Mouse (Mus musculus): ENCODE measurements around the gene Slc19a1. TPM values are rescaled to one million over a fixed set of nuclear protein-coding genes. Genes with fewer than 3 reads are reported as not detected.

Gene Slc19a1
- polyA plus RNA-seq, 1 experiment from 2014 or later, result 37.9 TPM

DNA sequence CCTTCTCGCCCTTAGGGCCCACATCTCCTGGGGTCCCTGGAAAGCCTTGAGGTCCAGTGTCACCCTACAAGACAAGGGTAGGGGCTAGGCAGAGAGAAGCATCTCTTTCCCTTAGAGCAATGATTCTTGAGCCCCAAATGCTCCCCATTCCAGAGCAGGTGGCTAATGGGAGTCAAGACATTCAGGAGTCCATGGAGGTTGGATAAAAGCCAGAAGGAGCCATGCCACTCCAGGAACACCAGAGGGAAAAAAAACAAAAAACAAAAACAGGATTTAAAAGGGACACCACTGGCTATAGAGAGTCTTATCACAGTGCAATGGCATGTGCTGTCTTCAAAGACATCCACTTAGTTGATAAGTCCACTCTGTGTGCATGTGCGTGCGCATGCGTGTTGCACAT lies 46.4 kb downstream of the Slc19a1 start:
- Histone ChIP-seq H3K27ac (replicated peaks) (no peak overlapping the region), H3K27me3 (replicated peaks) (no peaks in the 10 kb centered on the region), H3K9ac (replicated peaks) (no peak overlapping the region), H3K4me3 (replicated peaks) (no peak overlapping the region), H3K9me3 (replicated peaks) (no peaks in the 10 kb centered on the region), H3K4me1 (no peaks in the 10 kb centered on the region), H3K36me3 (no peaks in the 10 kb centered on the region), H3K4me2 (no peak overlapping the region)
- no peak for ATAC-seq (ENCODE audit: low FRiP score)
- WGBS, result 98% methylated on average over 4 of the region's 4 CpGs

DNA sequence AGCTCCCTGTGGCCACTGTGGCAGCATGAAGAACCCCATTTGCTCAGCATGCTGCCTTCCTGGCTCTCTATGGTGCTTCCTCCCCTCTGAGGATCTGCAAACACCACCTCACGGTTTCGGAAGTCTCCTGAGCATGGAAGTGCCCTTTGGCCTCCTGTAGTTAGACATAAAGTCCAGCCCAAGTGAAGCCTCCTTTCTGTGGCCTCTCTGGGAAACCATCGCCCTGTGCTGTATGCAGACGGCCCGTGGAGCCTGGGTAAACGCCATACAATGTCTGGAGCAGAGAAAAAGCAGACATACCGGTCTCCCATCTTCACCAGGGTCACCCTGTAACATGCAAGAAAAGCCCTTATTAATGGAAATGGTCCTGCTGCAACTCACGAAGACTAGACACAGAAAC lies 46.9 kb downstream of the Slc19a1 start:
- 79% methylated on average over 8 of the region's 8 CpGs for WGBS
- Histone ChIP-seq H3K36me3 (no peaks in the 10 kb centered on the region), H3K4me3 (replicated peaks) (no peak overlapping the region), H3K9me3 (replicated peaks) (no peaks in the 10 kb centered on the region), H3K4me2 (no peak overlapping the region), H3K9ac (replicated peaks) (no peak overlapping the region), H3K27me3 (replicated peaks) (no peaks in the 10 kb centered on the region), H3K27ac (replicated peaks) (no peak overlapping the region), H3K4me1 (no peaks in the 10 kb centered on the region)
- no peak for ATAC-seq (ENCODE audit: low FRiP score)

DNA sequence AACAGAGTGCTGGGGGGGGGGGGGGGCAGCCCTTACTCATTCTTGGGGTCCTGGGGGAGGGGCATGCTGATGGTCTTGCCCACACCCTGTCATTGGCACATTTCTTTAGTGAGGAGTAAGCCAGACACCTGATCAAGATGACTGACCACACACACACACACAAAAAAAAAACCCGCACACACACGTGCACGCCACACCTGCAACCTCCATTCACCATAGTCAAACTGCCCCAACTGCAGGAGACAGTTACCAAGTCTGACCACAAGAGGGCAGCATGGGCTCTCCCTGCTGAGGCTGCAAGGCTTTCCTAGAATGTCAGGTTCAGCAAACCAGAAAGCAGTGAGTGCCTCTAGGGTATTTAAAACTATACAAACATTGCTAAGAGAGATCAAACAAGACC lies 50.4 kb downstream of the Slc19a1 start:
- ATAC-seq (ENCODE audit: low FRiP score), result no peak
- H3K4me1 ChIP-seq, result no peaks in the 10 kb centered on the region
- no peak overlapping the region for H3K9ac ChIP-seq (replicated peaks)
- no peaks in the 10 kb centered on the region for H3K9me3 ChIP-seq (replicated peaks)
- no peaks in the 10 kb centered on the region for H3K27me3 ChIP-seq (replicated peaks)
- no peak overlapping the region for H3K27ac ChIP-seq (replicated peaks)
- no peaks in the 10 kb centered on the region for H3K36me3 ChIP-seq
- 21% methylated on average over 3 of the region's 3 CpGs for WGBS
- H3K4me2 ChIP-seq, result no peak overlapping the region
- H3K4me3 ChIP-seq (replicated peaks), result no peak overlapping the region

DNA sequence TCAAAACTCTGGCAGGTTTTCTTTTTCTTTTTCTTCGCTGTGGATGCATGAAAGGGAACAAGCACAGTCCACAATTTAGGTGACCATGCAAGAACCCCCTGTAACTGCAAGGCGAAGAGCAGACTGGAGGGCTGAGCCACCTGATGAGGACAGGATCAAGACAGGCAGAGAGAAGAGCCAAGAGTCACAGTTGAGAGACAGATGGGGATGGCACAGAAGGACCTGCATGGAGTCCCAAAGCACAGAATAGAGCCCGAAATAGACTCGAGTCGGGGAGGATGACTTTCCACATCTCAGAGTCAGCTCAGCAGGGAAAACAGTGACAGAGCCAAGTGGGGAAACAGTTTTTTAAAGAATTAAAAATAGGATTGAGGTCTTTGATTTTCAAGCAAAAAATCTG lies 50.9 kb downstream of the Slc19a1 start:
- no peaks in the 10 kb centered on the region for H3K4me1 ChIP-seq
- no peak overlapping the region for H3K4me2 ChIP-seq
- ATAC-seq (ENCODE audit: low FRiP score), result no peak
- H3K27ac ChIP-seq (replicated peaks), result 0 out of 2 replicates have a peak overlapping the region, but pooled peaks have one; percentile 28
- no peaks in the 10 kb centered on the region for H3K9me3 ChIP-seq (replicated peaks)
- 72% methylated on average over 5 of the region's 5 CpGs for WGBS
- H3K9ac ChIP-seq (replicated peaks), result no peak overlapping the region
- no peaks in the 10 kb centered on the region for H3K27me3 ChIP-seq (replicated peaks)
- no peaks in the 10 kb centered on the region for H3K36me3 ChIP-seq
- H3K4me3 ChIP-seq (replicated peaks), result no peak overlapping the region

DNA sequence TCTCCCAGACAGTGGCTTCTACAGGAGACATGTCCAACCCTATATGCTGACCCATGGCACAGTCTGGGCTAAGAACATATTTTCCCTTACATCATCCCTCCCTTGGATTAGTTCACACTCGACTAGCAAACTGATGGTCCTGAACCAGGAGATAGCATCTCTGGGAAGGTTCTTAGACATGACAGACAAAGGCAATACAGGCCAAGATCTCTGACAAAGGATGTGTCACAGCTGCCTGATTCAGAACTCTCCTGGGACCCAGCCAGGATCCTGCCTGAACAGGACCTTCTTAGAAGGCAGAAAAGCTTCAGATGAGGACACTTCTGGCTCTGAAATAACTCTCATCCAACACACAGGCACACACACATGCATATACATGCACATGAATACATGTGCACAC lies 52.5 kb downstream of the Slc19a1 start:
- no peaks in the 10 kb centered on the region for H3K27me3 ChIP-seq (replicated peaks)
- WGBS, result 77% methylated on average over 1 of the region's 1 CpGs
- no peak for ATAC-seq (ENCODE audit: low FRiP score)
- no peak overlapping the region for H3K9ac ChIP-seq (replicated peaks)
- no peaks in the 10 kb centered on the region for H3K36me3 ChIP-seq
- H3K9me3 ChIP-seq (replicated peaks), result no peaks in the 10 kb centered on the region
- no peak overlapping the region for H3K27ac ChIP-seq (replicated peaks)
- no peaks in the 10 kb centered on the region for H3K4me1 ChIP-seq
- H3K4me2 ChIP-seq, result no peak overlapping the region
- no peak overlapping the region for H3K4me3 ChIP-seq (replicated peaks)

DNA sequence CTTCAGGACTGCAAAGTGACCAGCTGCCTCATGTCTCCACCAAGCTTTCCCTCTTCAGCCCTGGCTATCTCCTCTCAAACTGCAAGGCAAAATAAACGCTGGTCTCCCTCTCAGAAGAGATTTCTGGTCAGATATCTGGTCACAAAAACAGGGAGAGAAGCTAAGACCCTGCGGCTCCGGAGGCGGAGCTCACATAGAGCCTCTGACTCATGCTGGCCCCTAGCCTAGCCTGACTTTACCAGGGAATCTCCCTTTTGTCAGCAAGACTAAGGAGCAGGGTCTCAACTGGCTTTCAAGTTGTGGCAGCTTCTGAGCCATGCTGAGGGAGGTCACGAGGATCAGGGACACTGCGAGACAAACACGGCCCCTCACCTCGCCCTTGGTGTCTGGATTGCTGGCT lies 57.3 kb downstream of the Slc19a1 start:
- no peak overlapping the region for H3K27ac ChIP-seq (replicated peaks)
- no peak overlapping the region for H3K9ac ChIP-seq (replicated peaks)
- no peak overlapping the region for H3K4me2 ChIP-seq
- no peaks in the 10 kb centered on the region; the same call in 1 of the 2 replicates for H3K36me3 ChIP-seq
- no peak for ATAC-seq (ENCODE audit: low FRiP score)
- H3K9me3 ChIP-seq (replicated peaks), result 0 out of 2 replicates have a peak, but pooled peaks cover 7% of the 10 kb centered on the region
- no peaks in the 10 kb centered on the region for H3K4me1 ChIP-seq
- H3K4me3 ChIP-seq (replicated peaks), result no peak overlapping the region
- H3K27me3 ChIP-seq (replicated peaks), result no peaks in the 10 kb centered on the region
- 64% methylated on average over 8 of the region's 8 CpGs for WGBS

DNA sequence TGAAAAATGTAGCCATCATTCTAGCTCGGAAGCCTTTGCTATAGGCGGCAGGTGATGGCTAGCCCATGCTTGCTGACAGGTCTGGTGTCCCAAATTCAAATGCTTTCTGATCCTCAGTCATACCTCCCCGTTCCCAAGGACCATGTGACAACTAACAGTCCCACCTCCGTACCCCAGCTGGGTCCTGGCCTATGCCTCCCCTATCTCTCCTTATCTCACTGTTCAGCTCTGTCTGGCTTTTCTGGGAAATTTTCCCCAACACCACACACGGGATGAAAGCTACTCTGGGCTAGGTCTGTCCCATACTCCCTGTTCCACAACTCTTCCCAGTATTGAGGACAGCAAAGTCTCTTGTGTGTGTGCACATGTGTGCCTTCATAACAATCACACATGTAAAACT lies 58.0 kb downstream of the Slc19a1 start:
- H3K4me2 ChIP-seq, result no peak overlapping the region
- no peak overlapping the region for H3K4me3 ChIP-seq (replicated peaks)
- no peak overlapping the region for H3K27ac ChIP-seq (replicated peaks)
- no peak overlapping the region for H3K9ac ChIP-seq (replicated peaks)
- no peaks in the 10 kb centered on the region; the same call in 1 of the 2 replicates for H3K36me3 ChIP-seq
- ATAC-seq (ENCODE audit: low FRiP score), result no peak
- no peaks in the 10 kb centered on the region for H3K4me1 ChIP-seq
- no peaks in the 10 kb centered on the region for H3K27me3 ChIP-seq (replicated peaks)
- 92% methylated on average over 5 of the region's 5 CpGs for WGBS
- H3K9me3 ChIP-seq (replicated peaks), result 0 out of 2 replicates have a peak, but pooled peaks cover 7% of the 10 kb centered on the region

DNA sequence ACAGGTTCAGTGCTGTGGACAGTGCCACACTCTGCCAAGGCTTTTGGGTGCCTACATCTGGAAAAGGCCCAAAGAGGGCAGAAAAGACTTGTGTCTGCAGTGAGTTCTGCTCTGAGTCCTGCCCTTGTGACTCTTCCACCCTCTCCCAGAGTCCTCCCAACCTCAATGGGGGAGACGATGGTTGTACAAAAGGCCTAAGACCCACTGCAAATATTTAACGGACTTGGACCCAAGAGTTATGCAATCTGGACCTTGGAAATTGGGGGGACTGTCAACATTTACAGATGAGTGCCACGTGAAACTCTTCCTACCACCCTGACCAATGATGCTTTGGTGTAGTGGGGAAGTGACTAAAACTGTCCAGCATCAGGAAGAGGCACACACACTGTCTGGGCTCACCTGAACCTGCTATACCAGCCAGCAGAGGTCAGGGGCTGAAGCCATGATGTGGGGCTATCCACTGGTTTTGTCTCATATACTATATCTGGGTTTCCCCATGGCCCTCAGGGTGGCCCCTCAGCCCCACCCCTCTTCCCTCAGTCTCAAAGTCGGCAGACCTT lies 59.6 kb downstream of the Slc19a1 start:
- H3K27ac ChIP-seq (replicated peaks), result no peak overlapping the region
- no peak overlapping the region for H3K4me3 ChIP-seq (replicated peaks)
- no peaks in the 10 kb centered on the region for H3K4me1 ChIP-seq
- no peaks in the 10 kb centered on the region; the same call in 1 of the 2 replicates for H3K36me3 ChIP-seq
- H3K4me2 ChIP-seq, result no peak overlapping the region
- no peak for ATAC-seq (ENCODE audit: low FRiP score)
- H3K9me3 ChIP-seq (replicated peaks), result 0 out of 2 replicates have a peak, but pooled peaks cover 7% of the 10 kb centered on the region
- 91% methylated on average over 4 of the region's 4 CpGs for WGBS
- H3K9ac ChIP-seq (replicated peaks), result no peak overlapping the region
- no peaks in the 10 kb centered on the region for H3K27me3 ChIP-seq (replicated peaks)

DNA sequence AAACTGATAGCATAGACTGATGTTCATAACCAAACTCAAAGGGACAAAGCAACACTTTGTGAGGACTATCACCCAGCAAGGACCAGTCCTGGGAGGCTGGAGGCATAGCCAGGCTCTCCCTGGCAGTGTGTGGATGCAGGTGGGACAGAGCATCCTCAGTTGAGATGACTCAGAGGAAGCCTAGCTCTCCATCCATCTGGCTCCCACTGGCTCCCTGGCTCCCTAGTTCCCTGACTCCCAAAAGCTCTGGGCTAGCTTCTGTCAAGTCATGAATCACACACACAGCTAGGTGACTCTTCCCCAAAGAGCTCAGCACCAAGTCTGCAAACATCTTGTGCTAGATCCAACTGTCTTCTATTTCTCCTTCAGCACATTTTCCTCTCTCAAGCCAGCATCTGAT lies 61.8 kb downstream of the Slc19a1 start:
- ATAC-seq (ENCODE audit: low FRiP score), result no peak
- Histone ChIP-seq H3K4me3 (replicated peaks) (no peak overlapping the region), H3K27me3 (replicated peaks) (no peaks in the 10 kb centered on the region), H3K36me3 (no peaks in the 10 kb centered on the region; the same call in 1 of the 2 replicates), H3K27ac (replicated peaks) (no peak overlapping the region), H3K4me2 (no peak overlapping the region), H3K9me3 (replicated peaks) (0 out of 2 replicates have a peak, but pooled peaks cover 7% of the 10 kb centered on the region), H3K9ac (replicated peaks) (no peak overlapping the region), H3K4me1 (peaks cover 4% of the 10 kb centered on the region; the same call in 1 of the 2 replicates)

DNA sequence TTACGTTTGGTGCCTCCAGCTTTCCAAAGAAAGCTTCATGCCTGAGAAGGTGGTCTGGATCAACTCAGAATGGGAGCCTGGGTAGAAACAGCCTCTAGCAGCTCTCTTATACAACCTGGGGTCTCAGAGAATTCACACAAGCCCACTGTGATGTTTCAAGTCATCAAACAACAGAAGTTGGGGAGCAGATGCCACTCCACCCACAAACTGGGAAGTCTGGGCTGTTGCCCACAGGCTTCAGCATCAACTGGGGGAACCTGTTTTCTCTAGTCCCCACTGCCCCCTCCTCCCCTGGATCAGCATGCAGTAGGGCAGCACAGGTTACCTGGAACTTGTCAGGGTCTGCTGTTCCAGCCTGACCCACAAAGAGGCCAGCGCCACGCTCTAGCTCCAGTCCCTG lies 63.6 kb downstream of the Slc19a1 start:
- Histone ChIP-seq H3K4me2 (no peak overlapping the region), H3K36me3 (no peaks in the 10 kb centered on the region; the same call in 1 of the 2 replicates), H3K9me3 (replicated peaks) (0 out of 2 replicates have a peak, but pooled peaks cover 7% of the 10 kb centered on the region), H3K9ac (replicated peaks) (no peak overlapping the region), H3K27ac (replicated peaks) (no peak overlapping the region), H3K4me1 (peaks cover 4% of the 10 kb centered on the region; the same call in 1 of the 2 replicates), H3K4me3 (replicated peaks) (no peak overlapping the region), H3K27me3 (replicated peaks) (no peaks in the 10 kb centered on the region)
- ATAC-seq (ENCODE audit: low FRiP score), result no peak
- WGBS, result 93% methylated on average over 3 of the region's 3 CpGs

DNA sequence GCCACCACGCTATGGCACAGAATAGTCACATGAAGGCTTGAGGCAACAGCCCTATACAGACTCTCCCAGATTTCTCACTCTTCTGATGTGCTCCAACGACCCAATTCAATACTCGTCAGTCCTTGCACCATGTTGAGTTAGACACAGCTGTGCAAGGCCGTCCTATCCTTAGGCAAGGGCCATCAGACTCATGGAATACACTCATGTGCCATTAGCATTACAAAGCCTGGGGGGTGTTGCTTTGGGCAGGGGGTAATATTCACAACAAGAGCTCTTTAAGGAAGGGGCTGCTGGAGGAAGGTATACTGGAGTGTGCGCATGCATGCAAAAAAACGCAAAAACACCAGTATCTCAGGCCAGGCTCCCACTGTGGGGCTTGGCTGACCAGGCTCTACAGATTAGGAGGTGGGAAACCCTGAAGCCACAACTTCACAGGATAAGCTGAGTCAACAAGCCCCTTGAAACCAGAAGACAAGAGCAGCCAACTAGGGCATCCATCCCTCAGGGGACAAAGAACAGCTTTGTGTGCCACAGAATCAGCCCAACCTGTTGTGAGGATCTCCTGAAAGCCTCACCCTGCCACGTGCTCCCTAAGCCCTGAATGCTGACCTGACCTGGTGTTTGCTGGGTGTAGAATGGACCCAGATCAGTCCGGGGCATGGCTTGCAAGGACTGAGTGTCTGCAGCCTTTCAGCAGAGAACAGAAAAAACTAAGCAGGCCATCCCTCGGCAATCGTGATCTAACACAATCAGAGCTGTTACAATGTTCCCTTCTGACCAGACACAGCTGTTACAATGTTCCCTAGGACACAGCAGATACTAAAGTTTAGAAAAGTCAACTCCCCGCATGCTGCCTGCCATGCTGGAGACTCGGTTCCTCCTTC lies 65.2 kb downstream of the Slc19a1 start:
- Histone ChIP-seq H3K27me3 (replicated peaks) (no peaks in the 10 kb centered on the region), H3K4me2 (no peak overlapping the region), H3K9me3 (replicated peaks) (0 out of 2 replicates have a peak, but pooled peaks cover 7% of the 10 kb centered on the region), H3K27ac (replicated peaks) (no peak overlapping the region), H3K9ac (replicated peaks) (no peak overlapping the region), H3K4me1 (peaks cover 4% of the 10 kb centered on the region; the same call in 1 of the 2 replicates), H3K4me3 (replicated peaks) (no peak overlapping the region), H3K36me3 (no peaks in the 10 kb centered on the region; the same call in 1 of the 2 replicates)
- no peak for ATAC-seq (ENCODE audit: low FRiP score)
- WGBS, result 64% methylated on average over 12 of the region's 12 CpGs

DNA sequence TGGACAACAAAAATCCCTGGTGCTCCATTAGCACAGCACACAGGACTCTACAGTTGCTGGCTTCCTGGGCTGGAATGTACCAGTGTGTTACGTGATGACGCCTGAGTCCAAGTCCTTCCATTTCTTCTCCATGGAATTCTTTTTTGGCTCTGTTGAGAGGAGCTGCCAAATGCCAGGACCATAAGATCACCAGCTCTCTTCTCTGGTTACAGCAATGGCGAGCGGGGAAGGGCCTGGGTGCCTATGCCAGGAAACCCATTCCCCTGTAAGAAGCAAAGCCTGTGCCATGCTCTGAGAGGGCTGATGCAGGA lies 65.8 kb downstream of the Slc19a1 start:
- Histone ChIP-seq H3K4me3 (replicated peaks) (no peak overlapping the region), H3K4me1 (peaks cover 4% of the 10 kb centered on the region; the same call in 1 of the 2 replicates), H3K27me3 (replicated peaks) (no peaks in the 10 kb centered on the region), H3K36me3 (no peaks in the 10 kb centered on the region; the same call in 1 of the 2 replicates), H3K9me3 (replicated peaks) (0 out of 2 replicates have a peak, but pooled peaks cover 3% of the 10 kb centered on the region), H3K27ac (replicated peaks) (no peak overlapping the region), H3K4me2 (no peak overlapping the region), H3K9ac (replicated peaks) (no peak overlapping the region)
- 90% methylated on average over 4 of the region's 4 CpGs for WGBS
- ATAC-seq (ENCODE audit: low FRiP score), result no peak

Measured in neural tube, embryonic 15.5 days (tissue).